Mouse (Mus musculus): ENCODE results near the gene Olfr397. TPM values are rescaled to one million over a fixed set of nuclear protein-coding genes. Genes with fewer than 3 reads are reported as not detected.

Olfr397 gene
- not detected in 2 replicates for polyA plus RNA-seq (2015; fragmentation: Nextera tagmentation; extraction: Ambion mirVana)

GRCm38 (mm10) chr11:73960517-73960916 lies at the start of gene Olfr397:
TSS of gene Olfr397 (plus strand) at chr11:73960817.

DNA sequence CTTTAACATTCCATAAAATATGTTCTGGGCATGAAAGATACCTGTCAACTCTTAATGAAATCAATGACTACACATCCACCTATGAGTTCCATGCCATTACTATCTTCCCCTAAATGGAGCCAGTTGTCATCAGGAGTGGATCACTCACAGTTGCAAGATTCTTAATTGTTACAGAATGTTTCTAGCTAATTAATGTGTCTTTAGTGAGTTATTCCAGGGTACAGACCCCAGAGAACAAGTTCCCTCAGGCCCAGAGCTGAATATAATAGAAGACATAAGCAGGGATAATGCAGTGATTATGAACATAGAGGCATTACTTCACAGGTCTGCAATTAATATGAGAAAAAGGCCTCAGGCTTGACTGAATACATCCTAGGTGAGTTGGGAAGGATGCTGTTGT lies 24.2 kb upstream of the Olfr397 start, which contains the start of gene Olfr23:
Gene Olfr23, plus strand, starts transcription at position 301 of the 400 bp plus-strand sequence.

DNA sequence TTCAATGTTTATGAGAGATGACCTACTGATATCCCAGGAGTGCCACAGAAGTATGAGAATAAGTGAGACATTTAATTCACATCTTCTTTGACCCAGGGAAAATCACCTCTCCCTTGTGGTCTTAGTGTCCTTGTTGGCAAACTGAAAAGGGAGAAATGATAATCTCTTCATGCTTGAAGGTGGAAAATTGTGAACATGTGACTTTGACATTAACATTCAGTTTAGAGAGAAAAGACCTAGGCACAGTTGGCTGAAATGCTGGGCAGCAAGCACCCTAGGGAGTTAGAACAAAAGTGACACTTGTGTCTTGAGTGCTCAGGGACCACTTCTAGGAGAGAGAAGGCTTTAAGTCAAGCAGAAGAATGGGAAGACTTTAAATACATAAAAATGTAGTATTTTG lies 29.7 kb downstream of the Olfr397 start, which contains the start of gene Olfr398:
Gene Olfr398, minus strand, starts transcription at position 101 of the 400 bp plus-strand sequence.

Other genes with a start within 250 kb of the Olfr397 start
- gene Olfr389, start 180.1 kb upstream of the Olfr397 start, polyA plus RNA-seq (2015; fragmentation: Nextera tagmentation; extraction: Ambion mirVana), result not detected in 2 replicates
- not detected in 2 replicates for gene Olfr390, start 177.9 kb upstream of the Olfr397 start, polyA plus RNA-seq (2015; fragmentation: Nextera tagmentation; extraction: Ambion mirVana)
- not detected in 2 replicates for gene Olfr391-ps, start 157.8 kb upstream of the Olfr397 start, polyA plus RNA-seq (2015; fragmentation: Nextera tagmentation; extraction: Ambion mirVana)
- gene Olfr392, start 143.8 kb upstream of the Olfr397 start, polyA plus RNA-seq (2015; fragmentation: Nextera tagmentation; extraction: Ambion mirVana), result not detected in 2 replicates
- not detected in 2 replicates for gene Olfr393, start 109.4 kb upstream of the Olfr397 start, polyA plus RNA-seq (2015; fragmentation: Nextera tagmentation; extraction: Ambion mirVana)
- not detected in 2 replicates for gene Olfr394, start 70.0 kb upstream of the Olfr397 start, polyA plus RNA-seq (2015; fragmentation: Nextera tagmentation; extraction: Ambion mirVana)
- not detected in 2 replicates for gene Olfr395, start 51.5 kb upstream of the Olfr397 start, polyA plus RNA-seq (2015; fragmentation: Nextera tagmentation; extraction: Ambion mirVana)
- gene Olfr23, start 24.1 kb upstream of the Olfr397 start, polyA plus RNA-seq (2015; fragmentation: Nextera tagmentation; extraction: Ambion mirVana), result not detected in 2 replicates
- not detected in 2 replicates for gene Olfr398, start 29.6 kb downstream of the Olfr397 start, polyA plus RNA-seq (2015; fragmentation: Nextera tagmentation; extraction: Ambion mirVana)
- gene Olfr139, start 95.7 kb downstream of the Olfr397 start, polyA plus RNA-seq (2015; fragmentation: Nextera tagmentation; extraction: Ambion mirVana), result not detected in 2 replicates
- not detected in 2 replicates for gene Olfr399, start 95.8 kb downstream of the Olfr397 start, polyA plus RNA-seq (2015; fragmentation: Nextera tagmentation; extraction: Ambion mirVana)
- not detected in 2 replicates for gene Zfp616, start 109.1 kb downstream of the Olfr397 start, polyA plus RNA-seq (2015; fragmentation: Nextera tagmentation; extraction: Ambion mirVana)
- not detected in 2 replicates for gene Olfr401, start 152.9 kb downstream of the Olfr397 start, polyA plus RNA-seq (2015; fragmentation: Nextera tagmentation; extraction: Ambion mirVana)
- not detected in 2 replicates for gene Olfr402, start 192.7 kb downstream of the Olfr397 start, polyA plus RNA-seq (2015; fragmentation: Nextera tagmentation; extraction: Ambion mirVana)
- gene Olfr403, start 225.4 kb downstream of the Olfr397 start, polyA plus RNA-seq (2015; fragmentation: Nextera tagmentation; extraction: Ambion mirVana), result not detected in 2 replicates